Mouse (Mus musculus) kidney, embryonic 16.5 days (tissue): Measurements from ENCODE around the gene Rrp1b. TPM values are rescaled to one million over a fixed set of nuclear protein-coding genes. Genes with fewer than 3 reads are reported as not detected.

Experiments used
- ATAC-seq: fragments of 200-750 bp; cut with Nextera tagmentation; 2 replicates; pipeline ENCODE4 v1.8.0; 2017; ENCODE audit warnings: moderate TSS enrichment; ENCODE audit not compliant: low FRiP score, low TSS enrichment
- H3K27ac ChIP-seq: fragments of 300-500 bp; sonication (generic); 2 replicates; pipeline ENCODE4 v1.5.1; 2014; ENCODE audit warnings: low read length
- H3K27me3 ChIP-seq: fragments of 300-500 bp; sonication (generic); 2 replicates; pipeline ENCODE4 v1.6.1; 2014; ENCODE audit warnings: low read length, control low read depth, mixed read lengths; ENCODE audit not compliant: insufficient read depth
- H3K36me3 ChIP-seq: fragments of 300-500 bp; sonication (generic); 2 replicates; pipeline ENCODE4 v1.6.1; 2014; ENCODE audit warnings: low read length, control low read depth, mixed read lengths; ENCODE audit not compliant: insufficient read depth
- H3K4me1 ChIP-seq: fragments of 300-500 bp; sonication (generic); 2 replicates; pipeline ENCODE4 v1.6.1; 2014; ENCODE audit warnings: low read length, control low read depth, mixed read lengths; ENCODE audit not compliant: insufficient read depth
- H3K4me2 ChIP-seq: fragments of 300-500 bp; sonication (generic); replicated peaks from 2 replicates; pipeline ENCODE4 v1.6.1; 2014; ENCODE audit warnings: low read depth, low read length
- H3K4me3 ChIP-seq: fragments of 300-500 bp; sonication (generic); 2 replicates; pipeline ENCODE4 v1.5.1; 2014; ENCODE audit warnings: mild to moderate bottlenecking, low read length
- H3K9ac ChIP-seq: fragments of 300-500 bp; sonication (generic); replicated peaks from 2 replicates; pipeline ENCODE4 v1.6.1; 2014; ENCODE audit warnings: low read length
- H3K9me3 ChIP-seq: fragments of 300-500 bp; sonication (generic); 2 replicates; pipeline ENCODE4 v1.6.1; 2016; ENCODE audit warnings: low read length, control low read depth
- WGBS: fragments of 180-500 bp; shearing (Covaris S2); extraction: QIAGEN DNeasy Blood & Tissue Kit; methylation state at CpG from one replicate; pipeline ENCODE4 v1.1.7; 2014; 5-methylcytosine and 5-hydroxymethylcytosine counted together
- polyA plus RNA-seq: library from polyadenylated mRNA; unstranded; fragments of >200 nt; fragmentation: Nextera tagmentation; extraction: Ambion mirVana; gene quantifications from 2 replicates; pipeline ENCODE4 v1.2.1, GENCODE M21; 2015

Rrp1b gene
- polyA plus RNA-seq, 1 experiment from 2014 or later: 51.4 TPM

DNA sequence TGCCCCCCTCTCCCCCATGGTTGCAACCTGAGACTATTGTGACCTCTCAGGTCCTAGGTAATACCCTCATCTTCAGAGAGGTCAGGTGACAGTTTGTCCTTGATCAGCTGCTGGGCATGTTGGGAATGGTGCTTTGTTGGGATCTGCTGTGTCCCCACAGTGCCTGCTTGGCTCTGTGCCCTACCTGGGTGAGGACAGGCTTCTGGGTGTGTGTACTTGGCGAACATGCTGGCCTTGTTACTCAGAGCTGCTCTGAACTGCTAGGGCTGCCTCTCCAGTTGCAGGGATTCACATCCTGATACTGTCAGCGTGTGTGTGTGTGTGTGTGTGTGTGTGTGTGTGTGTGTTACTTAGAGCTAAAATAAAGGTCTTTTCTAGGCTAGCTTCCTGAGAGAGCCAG, 74.5 kb downstream of the Rrp1b start:
- Histone ChIP-seq H3K27ac (no peak overlapping the region), H3K4me3 (no peak overlapping the region), H3K9ac (no peak overlapping the region), H3K27me3 (0 out of 2 replicates have a peak, but pooled peaks cover 2% of the 10 kb centered on the region), H3K36me3 (no peaks in the 10 kb centered on the region), H3K9me3 (no peaks in the 10 kb centered on the region), H3K4me2 (no peak overlapping the region), H3K4me1 (peaks cover 18% of the 10 kb centered on the region)
- ATAC-seq: no peak
- WGBS: 53% methylated on average over 2 of the region's 2 CpGs

DNA sequence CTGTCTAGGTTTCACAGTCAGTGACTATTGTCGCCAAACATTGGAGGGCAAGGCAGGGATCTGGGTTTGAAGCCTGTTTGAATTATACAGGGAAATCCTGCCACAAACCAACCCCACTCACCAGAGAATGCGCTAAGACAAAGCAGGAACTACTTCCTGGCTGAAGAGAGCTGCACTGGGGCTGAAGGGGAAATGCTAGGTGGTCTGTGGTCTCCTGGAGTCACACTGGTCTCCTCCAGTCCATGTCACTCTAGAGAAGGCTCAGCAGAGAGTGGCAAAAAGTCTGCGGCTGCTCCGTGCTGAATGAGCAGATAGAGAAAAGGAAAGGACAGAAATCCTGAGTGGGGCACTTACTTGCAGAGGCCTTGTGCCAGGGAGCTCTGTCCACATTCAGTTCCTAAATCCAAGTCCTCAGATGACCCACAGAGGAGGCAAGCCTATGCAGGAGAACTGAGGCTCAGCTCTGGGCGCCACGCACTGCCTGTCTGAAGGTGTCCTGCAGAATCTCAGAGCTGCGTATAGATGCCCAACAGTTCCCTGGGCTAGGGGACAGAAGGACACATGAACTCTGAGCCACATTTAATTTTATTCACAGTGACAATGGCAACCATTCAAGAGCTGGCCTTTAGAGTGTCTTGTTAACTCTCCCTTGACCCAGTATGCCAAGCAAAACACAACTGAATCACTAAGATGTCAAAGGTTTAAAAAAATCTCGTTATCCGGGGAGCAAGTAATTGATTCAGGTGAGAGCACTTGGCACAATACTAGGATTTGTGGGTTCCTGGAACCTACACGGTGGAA, 75.3 kb downstream of the Rrp1b start:
- Histone ChIP-seq H3K4me1 (peaks cover 18% of the 10 kb centered on the region), H3K4me3 (no peak overlapping the region), H3K27ac (no peak overlapping the region), H3K27me3 (0 out of 2 replicates have a peak, but pooled peaks cover 2% of the 10 kb centered on the region), H3K36me3 (no peaks in the 10 kb centered on the region), H3K9ac (no peak overlapping the region), H3K9me3 (no peaks in the 10 kb centered on the region), H3K4me2 (no peak overlapping the region)
- WGBS: 74% methylated on average over 10 of the region's 10 CpGs
- no peak for ATAC-seq

Other genes with a start within 250 kb of the Rrp1b start
- gene Sik1, start 180.3 kb upstream of the Rrp1b start, polyA plus RNA-seq: 16.5 and 17.8 TPM in 2 replicates
- 0.95 and 0.99 TPM in 2 replicates for gene Hsf2bp, start 249 bp downstream of the Rrp1b start, polyA plus RNA-seq
- 13.6 and 15.0 TPM in 2 replicates for gene Notch3, start 130.8 kb downstream of the Rrp1b start, polyA plus RNA-seq
- 0.19 and 0.37 TPM in 2 replicates for gene Ephx3, start 153.4 kb downstream of the Rrp1b start, polyA plus RNA-seq
- 84.5 and 99.3 TPM in 2 replicates for gene Brd4, start 248.6 kb downstream of the Rrp1b start, polyA plus RNA-seq